Mouse (Mus musculus) E14TG2a.4 (cell line): Measurements from ENCODE around the gene Olfr523.
A peak's percentile ranks its signal among the peaks of the same experiment; 100 is the strongest.

Experiments used
- H3K27me3 ChIP-seq: 2 replicates; pipeline ENCODE4 v1.6.1; 2014; ENCODE audit warnings: low read length, control low read depth; ENCODE audit not compliant: insufficient read depth
- H3K36me3 ChIP-seq: 2 replicates; pipeline ENCODE4 v1.6.1; 2014; ENCODE audit warnings: low read length, control low read depth; ENCODE audit not compliant: insufficient read depth
- H3K4me1 ChIP-seq: replicated peaks from 2 replicates; pipeline ENCODE4 v1.6.1; 2014; ENCODE audit warnings: low read depth, low read length, control low read depth
- H3K4me3 ChIP-seq: replicated peaks from 2 replicates; pipeline ENCODE4 v1.5.1; 2014; ENCODE audit warnings: mild to moderate bottlenecking, low read length
- H3K9me3 ChIP-seq: 2 replicates; pipeline ENCODE4 v1.6.1; 2014; ENCODE audit warnings: low read length, control low read depth
- CTCF ChIP-seq: conservative IDR thresholded peaks from 2 replicates; pipeline ENCODE4 v1.5.1; 2014; ENCODE audit warnings: low read length
- NANOG ChIP-seq: IDR thresholded peaks from 2 replicates; pipeline ENCODE4 v1.6.1; 2014; ENCODE audit warnings: borderline replicate concordance, low read length, mixed read lengths
- POU5F1 ChIP-seq: IDR thresholded peaks from 2 replicates; pipeline ENCODE4 v1.6.1; 2014; ENCODE audit warnings: low read length, borderline replicate concordance

Gene Olfr523

DNA sequence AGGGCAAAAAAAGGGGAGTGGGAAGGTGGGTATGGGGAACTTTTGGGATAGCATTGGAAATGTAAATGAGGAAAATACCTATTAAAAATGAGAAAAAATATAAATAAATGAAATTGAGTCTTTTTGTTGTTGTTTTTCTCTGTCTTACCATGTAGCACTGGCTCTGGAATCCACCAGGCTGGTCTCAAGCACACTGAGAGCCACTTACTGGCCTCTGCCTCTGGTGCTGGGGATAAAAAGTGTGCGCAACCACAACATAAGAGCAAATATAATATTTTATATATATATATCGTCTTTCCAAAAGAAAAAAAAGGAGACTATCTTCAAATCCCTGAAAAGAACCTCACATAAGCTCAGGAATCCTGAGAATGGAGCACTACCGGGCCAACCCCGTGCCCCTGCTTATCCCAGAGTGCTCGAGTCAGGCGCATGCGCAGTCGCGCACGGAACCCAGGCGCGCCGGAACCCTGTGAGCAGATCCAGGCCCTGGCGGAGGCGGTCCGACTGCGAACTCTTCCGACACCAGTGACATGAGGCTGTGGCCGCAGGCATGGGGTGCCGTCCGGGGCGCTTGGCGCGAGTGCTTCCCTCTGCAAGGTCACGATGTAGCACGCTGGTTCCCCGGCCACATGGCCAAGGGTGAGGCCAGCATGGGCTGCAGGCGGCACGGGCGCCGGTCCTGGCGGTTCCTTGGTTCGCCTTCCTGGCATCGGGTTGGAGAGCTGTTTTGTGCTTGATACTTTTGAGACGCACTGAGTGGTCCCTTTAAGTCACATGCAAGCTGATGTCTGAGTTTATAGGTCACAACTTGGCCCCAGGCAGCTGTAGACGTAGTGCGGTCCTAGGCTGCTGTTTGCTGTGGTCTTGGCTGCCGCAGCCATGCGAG lies 35.6 kb upstream of the Olfr523 start, which contains the start of gene Mtg1:
Mtg1 (plus strand) TSS at position 430 of the 886 bp plus-strand sequence.
- peaks cover 51% of the 10 kb centered on the region for H3K36me3 ChIP-seq
- peak within 1 kb of the TSS; percentile 91 for H3K4me3 ChIP-seq
- H3K9me3 ChIP-seq, result no peaks in the 10 kb centered on the region
- H3K27me3 ChIP-seq, result no peaks in the 10 kb centered on the region
- TF ChIP-seq POU5F1 (no peak), CTCF (no peak), NANOG (no peak)
- H3K4me1 ChIP-seq, result peaks cover 16% of the 10 kb centered on the region

- Histone ChIP-seq H3K9me3 (no peaks in the 10 kb centered on the region), H3K36me3 (peaks cover 45% of the 10 kb centered on the region), H3K4me1 (peaks cover 16% of the 10 kb centered on the region), H3K27me3 (no peaks in the 10 kb centered on the region), H3K4me3 (peak overlapping the region; percentile 91)
- no peak for TF ChIP-seq CTCF
- no peak for TF ChIP-seq NANOG
- TF ChIP-seq POU5F1, result no peak
Measured at GRCm38 (mm10) chr7:140138021-140138310, 35.1 kb upstream of the Olfr523 start.

DNA sequence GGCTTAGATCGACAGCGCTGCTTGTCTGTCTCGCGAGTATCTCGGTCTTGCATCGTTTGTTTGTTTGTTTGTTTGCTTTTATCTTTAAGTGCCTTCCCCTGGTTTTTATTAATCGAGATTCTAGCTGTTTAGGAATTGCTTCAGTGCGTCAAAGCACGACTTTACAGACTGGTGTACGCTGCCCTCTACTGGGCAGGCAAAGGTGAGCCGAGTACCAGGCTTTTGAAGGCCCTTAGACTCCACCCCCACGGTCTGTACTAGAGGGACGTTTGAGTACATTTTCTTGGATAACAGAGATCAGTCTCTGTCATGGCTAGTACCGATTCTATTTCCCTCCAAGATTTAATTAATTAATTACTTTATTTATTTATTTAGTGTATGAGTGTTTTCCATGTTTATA lies 31.7 kb upstream of the Olfr523 start:
- TF ChIP-seq CTCF (peak; percentile 67), NANOG (no peak)
- Histone ChIP-seq H3K27me3 (no peaks in the 10 kb centered on the region), H3K36me3 (peaks cover 45% of the 10 kb centered on the region), H3K4me1 (peaks cover 16% of the 10 kb centered on the region), H3K9me3 (no peaks in the 10 kb centered on the region), H3K4me3 (no peak overlapping the region)

DNA sequence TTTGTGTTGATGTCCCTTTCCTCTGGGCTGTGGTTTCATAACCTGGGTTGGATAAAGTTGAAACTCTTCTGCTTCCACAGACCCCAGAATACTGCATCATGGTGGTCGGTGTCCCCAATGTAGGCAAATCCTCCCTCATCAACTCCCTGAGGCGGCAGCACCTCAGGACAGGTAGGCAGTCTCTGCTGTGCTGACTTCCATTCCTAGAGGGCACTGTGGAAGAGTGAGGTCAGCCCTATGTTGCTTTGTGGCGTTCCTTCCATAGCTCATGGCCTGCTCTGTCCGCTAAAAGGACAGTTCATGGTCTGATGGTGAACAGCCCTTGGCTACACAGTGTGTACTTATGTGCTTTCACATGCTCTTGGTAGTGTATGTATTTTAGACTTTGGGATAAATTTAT lies 28.5 kb upstream of the Olfr523 start:
- Histone ChIP-seq H3K4me1 (peaks cover 3% of the 10 kb centered on the region; the same call in 1 of the 2 replicates), H3K27me3 (no peaks in the 10 kb centered on the region), H3K36me3 (peaks cover 70% of the 10 kb centered on the region), H3K4me3 (no peak overlapping the region), H3K9me3 (no peaks in the 10 kb centered on the region)
- TF ChIP-seq POU5F1 (no peak), NANOG (no peak), CTCF (no peak)

DNA sequence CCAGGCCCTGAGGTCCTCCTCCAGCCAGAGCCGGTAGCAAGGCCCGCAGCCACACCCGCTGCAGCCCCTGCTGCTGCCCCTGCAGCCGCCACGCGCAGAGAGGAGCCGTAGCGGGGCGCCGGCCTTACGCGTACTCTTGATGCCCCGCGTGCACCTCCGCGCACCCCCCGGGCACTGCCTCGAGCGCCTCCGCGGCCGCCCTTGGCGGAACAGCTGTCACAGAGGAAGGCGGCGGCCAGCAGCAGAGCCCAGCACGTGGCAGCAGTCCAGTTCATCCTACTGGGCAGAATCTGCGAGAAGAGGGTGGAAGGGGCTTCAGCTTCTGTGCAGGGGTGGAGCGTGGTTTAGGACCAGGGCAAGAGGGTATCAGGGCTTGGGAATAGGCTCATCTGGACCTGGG lies 19.6 kb upstream of the Olfr523 start:
- Histone ChIP-seq H3K36me3 (peaks cover 27% of the 10 kb centered on the region), H3K27me3 (peaks cover 55% of the 10 kb centered on the region), H3K4me1 (peaks cover 25% of the 10 kb centered on the region), H3K4me3 (peak overlapping the region; percentile 76), H3K9me3 (no peaks in the 10 kb centered on the region)
- no peak for TF ChIP-seq NANOG
- no peak for TF ChIP-seq CTCF
- TF ChIP-seq POU5F1, result no peak

- TF ChIP-seq POU5F1 (no peak), CTCF (no peak), NANOG (no peak)
- Histone ChIP-seq H3K4me3 (peak overlapping the region; percentile 76), H3K36me3 (peaks cover 25% of the 10 kb centered on the region), H3K4me1 (peaks cover 25% of the 10 kb centered on the region), H3K9me3 (no peaks in the 10 kb centered on the region), H3K27me3 (peaks cover 59% of the 10 kb centered on the region)
Measured at GRCm38 (mm10) chr7:140153829-140154217, 19.2 kb upstream of the Olfr523 start.

GRCm38 (mm10) chr7:140154218-140154927 lies 18.6 kb upstream of the Olfr523 start, which contains the start of gene Sprn:
Gene Sprn, minus strand, starts transcription at chr7:140154877.
- Histone ChIP-seq H3K36me3 (peaks cover 19% of the 10 kb centered on the region), H3K4me3 (peak within 1 kb of the TSS; percentile 76), H3K4me1 (peaks cover 25% of the 10 kb centered on the region), H3K27me3 (peaks cover 62% of the 10 kb centered on the region), H3K9me3 (no peaks in the 10 kb centered on the region)
- TF ChIP-seq POU5F1, result no peak
- TF ChIP-seq CTCF, result no peak
- TF ChIP-seq NANOG, result no peak

DNA sequence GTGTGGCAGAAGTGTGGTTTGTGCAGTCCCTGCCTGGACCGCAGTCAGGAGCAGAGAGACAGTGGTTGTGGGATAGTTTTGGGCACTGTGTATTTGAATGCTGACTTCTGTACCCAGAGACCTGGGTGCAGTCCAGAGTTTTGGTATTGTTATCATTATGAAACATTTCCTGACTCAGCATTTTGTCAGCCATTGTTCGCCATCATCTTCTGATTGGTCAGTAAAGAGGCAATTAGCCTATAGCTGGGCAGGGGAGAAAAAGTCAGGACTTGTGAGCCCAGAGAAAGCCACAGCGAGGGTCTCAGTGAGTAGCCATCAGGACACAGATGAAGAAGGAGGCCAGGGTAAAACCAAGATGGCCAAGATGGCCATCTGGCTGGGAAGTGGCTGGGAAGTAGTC lies 12.7 kb upstream of the Olfr523 start:
- H3K9me3 ChIP-seq, result peaks cover 13% of the 10 kb centered on the region
- H3K27me3 ChIP-seq, result peaks cover 38% of the 10 kb centered on the region
- TF ChIP-seq NANOG (no peak), POU5F1 (no peak), CTCF (no peak)
- no peaks in the 10 kb centered on the region for H3K36me3 ChIP-seq
- H3K4me1 ChIP-seq, result no peaks in the 10 kb centered on the region
- no peak overlapping the region for H3K4me3 ChIP-seq
